Mouse (Mus musculus) kidney, embryonic 14.5 days (tissue): ENCODE measurements around the gene Pkp4. TPM values are rescaled to one million over a fixed set of nuclear protein-coding genes. Genes with fewer than 3 reads are reported as not detected.

Experiments
- ATAC-seq: fragments of 200-750 bp; cut with Nextera tagmentation; 2 replicates; pipeline ENCODE4 v1.8.0; 2017; ENCODE audit warnings: moderate number of reproducible peaks, mild to moderate bottlenecking, moderate TSS enrichment, moderate library complexity; ENCODE audit not compliant: low FRiP score, low TSS enrichment
- H3K27ac ChIP-seq: fragments of 300-500 bp; sonication (generic); 2 replicates; pipeline ENCODE4 v1.5.1; 2014; ENCODE audit warnings: low read depth, mild to moderate bottlenecking, low read length, moderate library complexity, mixed read lengths
- H3K27me3 ChIP-seq: fragments of 300-500 bp; sonication (generic); 2 replicates; pipeline ENCODE4 v1.6.1; 2014; ENCODE audit warnings: mild to moderate bottlenecking, low read length; ENCODE audit not compliant: control insufficient read depth, insufficient read depth
- H3K36me3 ChIP-seq: fragments of 300-500 bp; sonication (generic); 2 replicates; pipeline ENCODE4 v1.6.1; 2014; ENCODE audit warnings: low read length, mixed read lengths; ENCODE audit not compliant: control insufficient read depth, insufficient read depth
- H3K4me1 ChIP-seq: fragments of 300-500 bp; sonication (generic); 2 replicates; pipeline ENCODE4 v1.6.1; 2014; ENCODE audit warnings: low read length, mixed read lengths; ENCODE audit not compliant: control insufficient read depth, insufficient read depth
- H3K4me2 ChIP-seq: fragments of 300-500 bp; sonication (generic); replicated peaks from 2 replicates; pipeline ENCODE4 v1.6.1; 2014; ENCODE audit warnings: low read depth, mild to moderate bottlenecking, low read length
- H3K4me3 ChIP-seq: fragments of 300-500 bp; sonication (generic); 2 replicates; pipeline ENCODE4 v1.5.1; 2014; ENCODE audit warnings: mild to moderate bottlenecking, low read length
- H3K9ac ChIP-seq: fragments of 300-500 bp; sonication (generic); 2 replicates; pipeline ENCODE4 v1.6.1; 2014; ENCODE audit warnings: low read depth, mild to moderate bottlenecking, low read length, moderate library complexity
- H3K9me3 ChIP-seq: fragments of 300-500 bp; sonication (generic); 2 replicates; pipeline ENCODE4 v1.6.1; 2016; ENCODE audit warnings: low read length; ENCODE audit not compliant: control insufficient read depth
- WGBS: fragments of 180-500 bp; shearing (Covaris S2); extraction: QIAGEN DNeasy Blood & Tissue Kit; methylation state at CpG from one replicate; pipeline ENCODE4 v1.1.7; 2014; 5-methylcytosine and 5-hydroxymethylcytosine counted together
- polyA plus RNA-seq: library from polyadenylated mRNA; unstranded; fragments of >200 nt; fragmentation: Nextera tagmentation; extraction: Ambion mirVana; gene quantifications from 2 replicates; pipeline ENCODE4 v1.2.1, GENCODE M21; 2014

Gene Pkp4
- polyA plus RNA-seq, 1 experiment from 2014 or later, result 29.7 TPM

DNA sequence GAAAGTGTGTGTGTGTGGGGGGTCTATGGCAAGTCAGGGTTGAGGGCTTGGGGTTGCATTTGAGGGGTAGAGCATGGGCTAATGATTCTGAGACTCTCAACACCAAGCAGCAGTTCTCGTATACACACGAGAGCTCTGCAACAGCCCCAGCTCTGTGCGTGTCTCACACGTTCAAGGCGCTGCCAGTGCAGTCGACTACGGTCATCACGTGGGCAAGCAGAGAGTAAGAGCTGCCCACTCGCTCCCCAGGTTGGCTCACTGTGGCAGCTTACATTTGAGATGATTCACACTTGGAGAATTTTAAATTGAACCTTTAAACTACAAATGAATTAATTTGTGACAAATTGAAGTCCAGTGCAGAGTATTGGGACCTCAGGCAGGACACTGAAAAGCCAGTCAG lies 44.4 kb downstream of the Pkp4 start:
- Histone ChIP-seq H3K27ac (no peak overlapping the region), H3K4me3 (no peak overlapping the region), H3K9ac (no peak overlapping the region), H3K4me2 (no peak overlapping the region), H3K36me3 (no peaks in the 10 kb centered on the region), H3K4me1 (peaks cover 19% of the 10 kb centered on the region), H3K27me3 (no peaks in the 10 kb centered on the region), H3K9me3 (no peaks in the 10 kb centered on the region)
- 90% methylated on average over 9 of the region's 9 CpGs for WGBS
- no peak for ATAC-seq

- 89% methylated on average over 2 of the region's 2 CpGs for WGBS
Observed at GRCm38 (mm10) chr2:59206190-59206589, 45.5 kb downstream of the Pkp4 start.

GRCm38 (mm10) chr2:59207240-59207639 lies 46.6 kb downstream of the Pkp4 start:
- no peak for ATAC-seq
- Histone ChIP-seq H3K4me1 (peaks cover 19% of the 10 kb centered on the region), H3K36me3 (no peaks in the 10 kb centered on the region), H3K4me3 (no peak overlapping the region), H3K27me3 (no peaks in the 10 kb centered on the region), H3K9ac (no peak overlapping the region), H3K9me3 (no peaks in the 10 kb centered on the region), H3K4me2 (no peak overlapping the region), H3K27ac (no peak overlapping the region)
- 76% methylated on average over 4 of the region's 4 CpGs for WGBS

More at GRCm38 (mm10) chr2:59206190-59206589, 45.5 kb downstream of the Pkp4 start:
- H3K36me3 ChIP-seq, result no peaks in the 10 kb centered on the region
- no peak overlapping the region for H3K4me2 ChIP-seq
- no peak overlapping the region for H3K4me3 ChIP-seq
- no peaks in the 10 kb centered on the region for H3K27me3 ChIP-seq
- no peak overlapping the region for H3K9ac ChIP-seq
- H3K4me1 ChIP-seq, result peaks cover 19% of the 10 kb centered on the region
- no peaks in the 10 kb centered on the region for H3K9me3 ChIP-seq
- no peak overlapping the region for H3K27ac ChIP-seq
- ATAC-seq, result no peak

- Histone ChIP-seq H3K9ac (no peak overlapping the region), H3K36me3 (no peaks in the 10 kb centered on the region), H3K9me3 (no peaks in the 10 kb centered on the region), H3K4me1 (peaks cover 18% of the 10 kb centered on the region), H3K4me2 (no peak overlapping the region), H3K4me3 (no peak overlapping the region), H3K27ac (no peak overlapping the region), H3K27me3 (no peaks in the 10 kb centered on the region)
- WGBS, result 42% methylated on average over 5 of the region's 5 CpGs
- 0 out of 2 replicates have a peak, but pooled peaks have one; percentile 55 for ATAC-seq
Observed at GRCm38 (mm10) chr2:59207725-59208124, 47.1 kb downstream of the Pkp4 start.

DNA sequence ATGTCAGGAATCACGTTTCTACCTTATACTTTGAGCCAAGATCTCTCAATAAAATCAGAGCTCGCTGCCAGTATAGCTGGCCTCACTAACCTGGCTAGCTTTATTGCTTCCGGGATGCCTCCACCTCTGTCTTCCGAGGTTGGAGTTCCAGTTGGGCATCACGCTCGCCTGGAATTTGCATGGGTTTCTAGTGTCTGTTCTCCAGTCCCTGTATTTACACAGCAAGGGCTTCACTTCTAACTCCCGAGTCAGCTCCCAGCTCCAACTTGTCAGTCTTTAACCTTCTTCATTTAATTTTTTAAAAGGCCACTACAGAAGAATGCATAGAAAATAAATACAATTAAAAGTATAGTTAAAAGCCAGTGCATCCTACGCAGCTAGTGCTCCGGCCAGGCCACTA lies 47.6 kb downstream of the Pkp4 start:
- Histone ChIP-seq H3K27me3 (no peaks in the 10 kb centered on the region), H3K4me3 (no peak overlapping the region), H3K27ac (no peak overlapping the region), H3K36me3 (no peaks in the 10 kb centered on the region), H3K4me2 (no peak overlapping the region), H3K4me1 (peaks cover 13% of the 10 kb centered on the region), H3K9me3 (no peaks in the 10 kb centered on the region), H3K9ac (no peak overlapping the region)
- no peak for ATAC-seq
- WGBS, result 58% methylated on average over 9 of the region's 9 CpGs

DNA sequence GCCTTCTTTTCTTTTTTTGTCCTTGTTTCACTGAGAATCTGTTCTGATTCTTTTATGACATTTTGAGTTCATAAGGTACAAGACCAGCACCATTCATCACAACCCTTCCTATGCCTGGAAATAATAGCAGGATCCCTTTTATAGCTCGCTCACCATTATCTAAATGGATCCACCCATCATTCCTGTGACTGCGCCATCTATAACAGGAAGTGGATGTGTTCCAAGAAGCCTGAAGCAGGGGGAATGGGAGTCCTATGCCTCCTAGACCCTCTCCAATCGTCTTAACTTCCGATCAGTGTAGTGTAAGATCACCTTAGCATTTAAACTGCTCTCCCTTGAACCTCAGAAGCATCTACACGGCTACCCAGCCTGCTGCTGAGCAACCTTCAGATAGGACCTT lies 50.4 kb downstream of the Pkp4 start:
- Histone ChIP-seq H3K4me1 (peaks cover 10% of the 10 kb centered on the region), H3K9ac (no peak overlapping the region), H3K4me3 (no peak overlapping the region), H3K27ac (no peak overlapping the region), H3K36me3 (no peaks in the 10 kb centered on the region), H3K4me2 (no peak overlapping the region), H3K9me3 (no peaks in the 10 kb centered on the region), H3K27me3 (no peaks in the 10 kb centered on the region)
- ATAC-seq, result no peak
- WGBS, result 91% methylated on average over 5 of the region's 5 CpGs

- no peaks in the 10 kb centered on the region for H3K27me3 ChIP-seq
- peaks cover 7% of the 10 kb centered on the region; the same call in 1 of the 2 replicates for H3K4me1 ChIP-seq
- no peak overlapping the region for H3K4me3 ChIP-seq
- no peaks in the 10 kb centered on the region for H3K9me3 ChIP-seq
- H3K27ac ChIP-seq, result no peak overlapping the region
- WGBS, result 93% methylated on average over 4 of the region's 4 CpGs
- H3K9ac ChIP-seq, result no peak overlapping the region
- no peak overlapping the region for H3K4me2 ChIP-seq
- H3K36me3 ChIP-seq, result no peaks in the 10 kb centered on the region; the same call in 1 of the 2 replicates
- ATAC-seq, result no peak
Observed at GRCm38 (mm10) chr2:59212430-59212829, 51.8 kb downstream of the Pkp4 start.

DNA sequence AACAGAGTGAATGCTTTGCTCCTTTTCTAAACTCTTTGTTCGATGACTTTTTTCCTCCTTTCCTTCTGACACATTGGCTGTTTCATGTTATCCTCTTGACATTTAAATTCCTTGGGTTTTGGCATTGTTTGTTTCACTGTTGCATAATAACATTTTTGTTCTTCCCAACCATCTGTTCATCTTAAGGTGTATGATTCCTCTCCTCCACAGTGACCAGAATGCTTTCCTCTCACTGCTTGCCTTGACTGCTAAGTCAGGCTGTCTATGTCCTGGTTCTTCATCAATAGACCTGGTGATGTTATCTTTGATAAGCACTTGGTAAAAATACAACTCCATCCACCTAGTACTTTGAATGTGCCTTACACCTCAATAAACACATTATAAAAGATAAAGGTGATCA lies 52.2 kb downstream of the Pkp4 start:
- no peaks in the 10 kb centered on the region for H3K27me3 ChIP-seq
- H3K4me1 ChIP-seq, result peaks cover 5% of the 10 kb centered on the region; the same call in 1 of the 2 replicates
- H3K4me2 ChIP-seq, result no peak overlapping the region
- no peak overlapping the region for H3K4me3 ChIP-seq
- no peak overlapping the region for H3K9ac ChIP-seq
- H3K36me3 ChIP-seq, result no peaks in the 10 kb centered on the region; the same call in 1 of the 2 replicates
- no peaks in the 10 kb centered on the region for H3K9me3 ChIP-seq
- no peak overlapping the region for H3K27ac ChIP-seq
- WGBS, result 86% methylated on average over 1 of the region's 1 CpGs
- ATAC-seq, result no peak

DNA sequence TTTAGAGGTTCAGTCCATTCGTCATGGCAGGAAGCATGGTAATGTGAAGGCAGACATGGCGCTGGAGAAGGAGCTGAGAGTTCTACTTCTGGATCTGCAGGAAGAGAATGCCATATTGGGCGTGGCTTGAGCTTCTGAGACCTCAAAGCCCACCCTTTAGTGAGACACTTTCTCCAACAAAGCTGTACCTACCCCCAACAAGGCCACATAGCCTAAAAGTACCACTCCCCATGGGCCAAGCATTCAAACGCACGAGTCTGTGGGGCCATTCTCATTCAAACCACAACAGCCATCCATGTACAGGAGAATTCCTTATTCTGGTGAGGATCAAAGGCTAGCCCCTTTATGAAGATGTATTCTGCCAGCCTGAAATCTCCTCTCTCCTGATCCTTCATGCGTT lies 57.3 kb downstream of the Pkp4 start:
- Histone ChIP-seq H3K9ac (no peak overlapping the region), H3K4me2 (no peak overlapping the region), H3K4me1 (no peaks in the 10 kb centered on the region), H3K27ac (no peak overlapping the region), H3K4me3 (no peak overlapping the region), H3K36me3 (no peaks in the 10 kb centered on the region; the same call in 1 of the 2 replicates), H3K27me3 (no peaks in the 10 kb centered on the region), H3K9me3 (no peaks in the 10 kb centered on the region)
- ATAC-seq, result no peak
- 89% methylated on average over 6 of the region's 6 CpGs for WGBS
